Mouse (Mus musculus) stomach, postnatal 0 days (tissue): ENCODE measurements around the gene Spata45.

Experiments used
- CTCF ChIP-seq: IDR thresholded peaks from 2 replicates; pipeline ENCODE4 v1.5.1; 2016; ENCODE audit warnings: antibody characterized with exemption, low read depth, mild to moderate bottlenecking, moderate library complexity
- EP300 ChIP-seq: optimal IDR thresholded peaks from 2 replicates; pipeline ENCODE3; 2016; ENCODE audit warnings: antibody characterized with exemption

DNA sequence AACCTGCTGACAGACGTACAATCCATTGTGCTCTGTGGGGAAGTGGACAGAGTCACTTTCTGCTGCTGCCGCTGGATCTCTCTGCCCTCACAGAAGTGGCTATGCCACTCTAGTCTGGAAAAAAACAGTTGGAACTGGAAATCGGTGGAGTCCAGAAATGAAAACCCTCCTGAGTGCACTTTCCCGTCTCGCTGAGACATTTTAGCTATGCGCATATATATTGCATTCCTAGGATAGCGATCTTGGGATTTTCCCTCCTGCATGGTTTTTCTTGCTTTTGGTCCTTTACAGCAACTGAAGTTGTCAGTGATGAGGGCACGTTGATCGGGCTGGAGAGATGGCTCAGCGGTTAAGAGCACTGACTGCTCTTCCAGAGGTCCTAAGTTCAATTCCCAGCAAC lies 6.3 kb upstream of the Spata45 start:
- TF ChIP-seq CTCF (no peak), EP300 (no peak)
